Mouse (Mus musculus) liver, embryonic 14.5 days (tissue): ENCODE results near the gene Olfr1375.

Source experiments
- CTCF ChIP-seq: IDR thresholded peaks from 2 replicates; pipeline ENCODE4 v1.5.1; 2016; ENCODE audit warnings: antibody characterized with exemption, low read depth, control low read depth
- EP300 ChIP-seq: IDR thresholded peaks from 2 replicates; pipeline ENCODE4 v1.6.1; 2016; ENCODE audit warnings: antibody characterized with exemption, low read depth

DNA sequence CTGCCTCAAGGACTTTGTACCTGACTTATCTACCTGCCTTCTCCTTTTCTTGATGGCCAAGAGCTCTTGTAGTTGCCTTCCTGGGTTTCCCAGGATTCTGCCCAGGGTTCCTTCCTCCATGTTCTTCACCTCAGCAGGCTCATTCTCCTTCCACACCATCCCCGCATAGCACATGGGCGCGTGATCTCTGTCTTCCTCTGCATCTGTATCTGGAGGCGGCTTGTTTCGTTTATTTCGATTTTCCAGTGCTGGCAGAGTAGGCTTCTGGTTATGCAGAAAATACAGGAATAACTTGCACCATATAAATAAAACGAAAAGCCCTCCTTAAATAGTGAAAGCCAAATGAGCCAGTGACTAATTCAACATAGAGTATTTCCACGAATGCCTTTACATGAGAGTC lies 15.9 kb downstream of the Olfr1375 start:
- TF ChIP-seq CTCF (no peak), EP300 (no peak)
